Mouse (Mus musculus) liver, embryonic 14.5 days (tissue): ENCODE data around the gene Vps52. TPM values are rescaled to one million over a fixed set of nuclear protein-coding genes. Genes with fewer than 3 reads are reported as not detected.
A peak's percentile ranks its signal among the peaks of the same experiment; 100 is the strongest.

ENCODE experiments used
- ATAC-seq: fragments of 200-750 bp; cut with Nextera tagmentation; 2 replicates; pipeline ENCODE4 v1.8.0; 2017; ENCODE audit warnings: moderate number of reproducible peaks, mild to moderate bottlenecking, moderate library complexity; ENCODE audit not compliant: insufficient read depth
- DNase-seq, 3 experiments: peaks; one replicate each; pipeline ENCODE4 v3.0.0-alpha.2; 2012 to 2013; ENCODE audit warnings: low read depth in 3 of 3, low spot score in 3 of 3
- H3K27ac ChIP-seq: fragments of 300-500 bp; sonication (generic); 2 replicates; pipeline ENCODE4 v1.5.1; 2014; ENCODE audit warnings: moderate library complexity, mild to moderate bottlenecking, control low read depth, inconsistent platforms
- H3K27me3 ChIP-seq: fragments of 300-500 bp; sonication (generic); 2 replicates; pipeline ENCODE4 v1.6.1; 2014; ENCODE audit warnings: mild to moderate bottlenecking, low read length, moderate library complexity; ENCODE audit not compliant: control insufficient read depth, insufficient read depth
- H3K36me3 ChIP-seq: fragments of 300-500 bp; sonication (generic); replicated peaks from 2 replicates; pipeline ENCODE4 v1.6.1; 2014; ENCODE audit warnings: low read depth; ENCODE audit not compliant: control insufficient read depth, insufficient read depth
- H3K4me1 ChIP-seq, 2 experiments: fragments of 200-500 bp in 1 of 2; fragments of 300-500 bp in 1 of 2; sonication (generic) in 1 of 2; replicated peaks; 2 replicates each; pipeline ENCODE4 v1.6.1; 2012 to 2014; ENCODE audit warnings: antibody characterized with exemption in 1 of 2, inconsistent platforms in 1 of 2, low read length in 1 of 2; ENCODE audit not compliant: control insufficient read depth in 2 of 2, insufficient read depth in 2 of 2
- H3K4me2 ChIP-seq: fragments of 300-500 bp; sonication (generic); 2 replicates; pipeline ENCODE4 v1.6.1; 2014; ENCODE audit warnings: low read depth, mild to moderate bottlenecking, control low read depth, moderate library complexity
- H3K4me3 ChIP-seq, 2 experiments: fragments of 200-500 bp in 1 of 2; fragments of 300-500 bp in 1 of 2; sonication (generic) in 1 of 2; 2 replicates each; pipeline ENCODE4 v1.5.1; 2012 to 2014; ENCODE audit warnings: low read depth in 2 of 2, low read length in 2 of 2, mild to moderate bottlenecking in 2 of 2, control low read depth in 1 of 2, inconsistent platforms in 1 of 2, moderate library complexity in 1 of 2; ENCODE audit not compliant: insufficient read depth in 1 of 2
- H3K9ac ChIP-seq: fragments of 300-500 bp; sonication (generic); replicated peaks from 2 replicates; pipeline ENCODE4 v1.6.1; 2014; ENCODE audit warnings: mild to moderate bottlenecking, control low read depth, moderate library complexity
- H3K9me3 ChIP-seq: fragments of 300-500 bp; sonication (generic); 2 replicates; pipeline ENCODE4 v1.6.1; 2016; ENCODE audit warnings: low read length, mixed read lengths; ENCODE audit not compliant: control insufficient read depth
- CTCF ChIP-seq: IDR thresholded peaks from 2 replicates; pipeline ENCODE4 v1.5.1; 2016; ENCODE audit warnings: antibody characterized with exemption, low read depth, control low read depth
- EP300 ChIP-seq: IDR thresholded peaks from 2 replicates; pipeline ENCODE4 v1.6.1; 2016; ENCODE audit warnings: antibody characterized with exemption, low read depth
- WGBS: fragments of 180-500 bp; shearing (Covaris S2); extraction: QIAGEN DNeasy Blood & Tissue Kit; methylation state at CpG from one replicate; pipeline ENCODE4 v1.1.7; 2014; ENCODE audit not compliant: insufficient replicate concordance; 5-methylcytosine and 5-hydroxymethylcytosine counted together
- polyA plus RNA-seq, 2 experiments: library from polyadenylated mRNA; depleted of rRNA in 1 of 2; stranded (reverse) in 1 of 2; unstranded in 1 of 2; fragments of >200 nt; fragmentation: Nextera tagmentation in 1 of 2; extraction: Ambion mirVana in 1 of 2; gene quantifications; 2 replicates each; pipeline versions ENCODE4 v1.2.1 to v1.2.3; 2012 to 2014

The Vps52 gene
- polyA plus RNA-seq, 2 experiments, result 15.2 to 17.4 TPM

DNA sequence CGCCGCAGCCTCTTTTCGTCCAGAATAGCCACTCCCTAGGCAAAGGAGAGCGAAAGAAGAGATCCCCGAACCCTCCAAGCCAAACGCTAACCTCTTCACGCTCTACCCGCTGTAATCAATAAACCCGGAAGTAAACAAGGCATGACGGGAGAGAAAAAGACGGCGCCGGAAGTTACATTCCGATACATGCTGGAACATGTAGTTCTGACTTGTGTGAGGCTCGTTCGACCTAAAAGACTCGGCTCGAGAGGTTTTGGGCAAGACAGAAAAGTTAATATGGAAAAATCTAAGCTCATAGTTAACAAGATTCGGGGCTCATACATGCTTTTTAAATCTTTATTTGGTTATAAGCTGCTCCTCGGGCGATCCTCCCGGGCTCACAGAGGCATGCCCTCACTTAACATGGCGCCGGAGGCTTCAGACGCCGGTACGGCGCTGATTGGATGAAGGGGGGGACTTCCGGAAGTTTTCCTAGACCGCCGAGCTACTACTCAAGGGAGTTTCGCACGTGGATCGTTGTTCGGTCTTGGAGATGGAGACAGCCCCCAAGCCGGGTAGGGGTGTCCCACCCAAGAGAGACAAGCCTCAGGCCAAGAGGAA, 15.3 kb upstream of the Vps52 start, which contains the start of the genes Pfdn6 and Wdr46:
Gene Pfdn6, minus strand, starts transcription at position 138 of the 600 bp plus-strand sequence.
Gene Wdr46, plus strand, starts transcription at position 455 of the 600 bp plus-strand sequence.
- H3K36me3 ChIP-seq, result no peaks in the 10 kb centered on the region; the same call in none of the 2 replicates

GRCm38 (mm10) chr17:33940981-33941380, 14.6 kb upstream of the Vps52 start:
- no peaks in the 10 kb centered on the region; the same call in none of the 2 replicates for H3K36me3 ChIP-seq
- DNase-seq (no peak), ATAC-seq (peak; percentile 9; the same call in 1 of the 2 replicates)
- H3K27ac ChIP-seq, result no peak overlapping the region
- no peaks in the 10 kb centered on the region for H3K27me3 ChIP-seq
- H3K9me3 ChIP-seq, result no peaks in the 10 kb centered on the region
- H3K9ac ChIP-seq, result peak overlapping the region; percentile 91
- under 1% methylated on average over 26 of the region's 26 CpGs for WGBS
- peak overlapping the region; percentile 77 for H3K4me2 ChIP-seq
- TF ChIP-seq CTCF, result no peak
- no peak for TF ChIP-seq EP300
- peaks cover 5 to 12% of the 10 kb centered on the region in 2 experiments; a peak in 3 of 4 replicates for H3K4me1 ChIP-seq
- H3K4me3 ChIP-seq, result peak overlapping the region; percentile 97 to 99

More for the DNA sequence above, 15.3 kb upstream of the Vps52 start, which contains the start of the genes Pfdn6 and Wdr46:
- DNase-seq (peak; percentile 86 to 92 (median 89)), ATAC-seq (peak; percentile 90)
- Histone ChIP-seq H3K27me3 (no peaks in the 10 kb centered on the region), H3K4me3 (peak within 1 kb of the TSS; percentile 97 to 99), H3K4me1 (peaks cover 5 to 12% of the 10 kb centered on the region in 2 experiments; a peak in 3 of 4 replicates), H3K9ac (peak within 1 kb of the TSS; percentile 91), H3K9me3 (no peaks in the 10 kb centered on the region), H3K4me2 (peak within 1 kb of the TSS; percentile 77), H3K27ac (peak within 1 kb of the TSS; percentile 67)
- TF ChIP-seq CTCF (no peak), EP300 (no peak)
- under 1% methylated on average over 36 of the region's 36 CpGs for WGBS

DNA sequence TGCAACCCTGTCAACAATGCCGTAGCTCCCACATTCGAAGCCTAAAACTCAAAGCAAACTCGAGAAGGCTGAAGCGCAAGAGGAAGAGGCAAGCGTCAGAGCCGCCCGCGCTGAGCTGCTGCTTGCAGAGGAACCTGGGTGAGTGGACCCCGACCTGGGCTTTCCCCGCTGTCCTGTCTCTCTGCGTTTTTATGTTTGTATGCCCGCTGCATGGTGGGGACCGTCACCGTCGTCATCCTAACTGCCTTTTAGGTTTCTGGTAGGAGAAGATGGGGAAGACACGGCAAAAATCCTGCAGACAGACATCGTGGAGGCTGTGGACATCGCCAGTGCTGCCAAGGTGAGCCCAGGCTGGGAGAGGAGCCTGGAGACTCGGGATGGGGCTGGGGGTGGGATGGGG, 14.2 kb upstream of the Vps52 start:
- no peaks in the 10 kb centered on the region for H3K9me3 ChIP-seq
- no peak overlapping the region for H3K27ac ChIP-seq
- peak overlapping the region; percentile 77 for H3K4me2 ChIP-seq
- DNase-seq (no peak), ATAC-seq (no peak)
- WGBS, result 33% methylated on average over 19 of the region's 19 CpGs
- H3K27me3 ChIP-seq, result no peaks in the 10 kb centered on the region
- no peaks in the 10 kb centered on the region; the same call in none of the 2 replicates for H3K36me3 ChIP-seq
- peak overlapping the region; percentile 91 for H3K9ac ChIP-seq
- H3K4me1 ChIP-seq, result peaks cover 5 to 12% of the 10 kb centered on the region in 2 experiments; a peak in 3 of 4 replicates
- TF ChIP-seq EP300, result no peak
- no peak for TF ChIP-seq CTCF
- H3K4me3 ChIP-seq, result peak overlapping the region; percentile 97 to 99

GRCm38 (mm10) chr17:33943454-33943853, 12.2 kb upstream of the Vps52 start:
- Histone ChIP-seq H3K9me3 (no peaks in the 10 kb centered on the region), H3K27me3 (no peaks in the 10 kb centered on the region), H3K4me1 (peaks cover 5 to 12% of the 10 kb centered on the region in 2 experiments; a peak in 3 of 4 replicates), H3K9ac (no peak overlapping the region), H3K4me2 (no peak overlapping the region), H3K27ac (no peak overlapping the region), H3K36me3 (no peaks in the 10 kb centered on the region; the same call in none of the 2 replicates), H3K4me3 (no peak overlapping the region)
- ATAC-seq (no peak), DNase-seq (no peak)
- WGBS, result 81% methylated on average over 15 of the region's 15 CpGs
- TF ChIP-seq CTCF (no peak), EP300 (no peak)

- no peak for DNase-seq
- no peak overlapping the region for H3K4me3 ChIP-seq
- no peaks in the 10 kb centered on the region for H3K9me3 ChIP-seq
- H3K36me3 ChIP-seq, result peaks cover 9% of the 10 kb centered on the region
- WGBS, result 50% methylated on average over 10 of the region's 10 CpGs
- H3K27me3 ChIP-seq, result no peaks in the 10 kb centered on the region
- H3K9ac ChIP-seq, result no peak overlapping the region
- H3K4me2 ChIP-seq, result no peak overlapping the region
- no peak for ATAC-seq
- H3K4me1 ChIP-seq, result peaks cover 4 to 7% of the 10 kb centered on the region in 2 experiments
- no peak overlapping the region for H3K27ac ChIP-seq
- TF ChIP-seq EP300 (no peak), CTCF (no peak)
Observed at GRCm38 (mm10) chr17:33947430-33948089, 8.1 kb upstream of the Vps52 start.
